Mouse (Mus musculus): ENCODE measurements at regions not wholly inside any gene's neighbourhood (a gene's known extent, or its start where the extent isn't known, plus 50 kb on each side); places are given as distances from the start of the nearest gene placed in this dataset.

DNA sequence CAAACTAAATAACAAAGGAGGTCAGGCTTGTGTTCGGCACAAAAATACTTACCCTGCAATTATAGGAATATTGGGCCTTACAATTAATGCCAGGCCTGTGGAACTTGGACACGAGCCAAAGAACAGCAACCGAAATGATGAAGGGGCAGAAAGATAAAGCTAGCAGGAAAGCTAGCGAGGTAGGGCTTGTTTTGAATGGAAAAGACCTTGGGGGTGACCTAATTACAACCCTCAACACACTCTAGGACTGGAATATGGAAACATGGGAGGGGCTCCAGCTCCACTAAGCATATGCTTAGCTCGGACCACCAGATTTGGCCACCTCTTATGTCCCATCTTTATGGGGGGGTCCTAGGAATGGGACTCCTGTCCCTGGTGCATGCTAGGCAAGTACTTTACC is 362.8 kb downstream of the H2al1j start:
- Histone ChIP-seq H3K27me3 (no peaks in the 10 kb centered on the region), H3K9me3 (replicated peaks) (no peaks in the 10 kb centered on the region), H3K4me3 (replicated peaks) (no peak overlapping the region), H3K4me2 (replicated peaks) (peak overlapping the region; percentile 39), H3K9ac (no peak overlapping the region), H3K4me1 (peaks cover 5% of the 10 kb centered on the region; the same call in 1 of the 2 replicates), H3K27ac (replicated peaks) (no peak overlapping the region), H3K36me3 (no peaks in the 10 kb centered on the region)
- 33% methylated on average over 5 of the region's 5 CpGs for WGBS
- ATAC-seq (ENCODE audit: insufficient number of reproducible peaks, low FRiP score, low TSS enrichment, low read depth): 0 out of 2 replicates have a peak, but pooled peaks have one; percentile 15

GRCm38 (mm10) chrX:11691019-11691418 is 363.4 kb downstream of the H2al1j start:
- 58% methylated on average over 4 of the region's 4 CpGs for WGBS
- Histone ChIP-seq H3K4me2 (replicated peaks) (no peak overlapping the region), H3K4me3 (replicated peaks) (no peak overlapping the region), H3K9me3 (replicated peaks) (no peaks in the 10 kb centered on the region), H3K4me1 (peaks cover 5% of the 10 kb centered on the region; the same call in 1 of the 2 replicates), H3K36me3 (no peaks in the 10 kb centered on the region), H3K27ac (replicated peaks) (no peak overlapping the region), H3K9ac (no peak overlapping the region), H3K27me3 (no peaks in the 10 kb centered on the region)
- no peak for ATAC-seq (ENCODE audit: insufficient number of reproducible peaks, low FRiP score, low TSS enrichment, low read depth)

GRCm38 (mm10) chrX:11696565-11696964 is 368.9 kb downstream of the H2al1j start:
- ATAC-seq (ENCODE audit: insufficient number of reproducible peaks, low FRiP score, low TSS enrichment, low read depth): no peak
- Histone ChIP-seq H3K9ac (no peak overlapping the region), H3K27me3 (no peaks in the 10 kb centered on the region), H3K4me2 (replicated peaks) (no peak overlapping the region), H3K4me1 (no peaks in the 10 kb centered on the region), H3K4me3 (replicated peaks) (no peak overlapping the region), H3K36me3 (no peaks in the 10 kb centered on the region), H3K9me3 (replicated peaks) (no peaks in the 10 kb centered on the region), H3K27ac (replicated peaks) (no peak overlapping the region)
- WGBS: 83% methylated on average over 4 of the region's 4 CpGs

- Histone ChIP-seq H3K36me3 (no peaks in the 10 kb centered on the region), H3K4me1 (no peaks in the 10 kb centered on the region), H3K4me2 (replicated peaks) (no peak overlapping the region), H3K27me3 (no peaks in the 10 kb centered on the region), H3K9ac (no peak overlapping the region), H3K4me3 (replicated peaks) (no peak overlapping the region), H3K9me3 (replicated peaks) (no peaks in the 10 kb centered on the region), H3K27ac (replicated peaks) (no peak overlapping the region)
- no peak for ATAC-seq (ENCODE audit: insufficient number of reproducible peaks, low FRiP score, low TSS enrichment, low read depth)
- 90% methylated on average over 2 of the region's 2 CpGs for WGBS
Measured at GRCm38 (mm10) chrX:11701095-11701494, 373.5 kb downstream of the H2al1j start.

DNA sequence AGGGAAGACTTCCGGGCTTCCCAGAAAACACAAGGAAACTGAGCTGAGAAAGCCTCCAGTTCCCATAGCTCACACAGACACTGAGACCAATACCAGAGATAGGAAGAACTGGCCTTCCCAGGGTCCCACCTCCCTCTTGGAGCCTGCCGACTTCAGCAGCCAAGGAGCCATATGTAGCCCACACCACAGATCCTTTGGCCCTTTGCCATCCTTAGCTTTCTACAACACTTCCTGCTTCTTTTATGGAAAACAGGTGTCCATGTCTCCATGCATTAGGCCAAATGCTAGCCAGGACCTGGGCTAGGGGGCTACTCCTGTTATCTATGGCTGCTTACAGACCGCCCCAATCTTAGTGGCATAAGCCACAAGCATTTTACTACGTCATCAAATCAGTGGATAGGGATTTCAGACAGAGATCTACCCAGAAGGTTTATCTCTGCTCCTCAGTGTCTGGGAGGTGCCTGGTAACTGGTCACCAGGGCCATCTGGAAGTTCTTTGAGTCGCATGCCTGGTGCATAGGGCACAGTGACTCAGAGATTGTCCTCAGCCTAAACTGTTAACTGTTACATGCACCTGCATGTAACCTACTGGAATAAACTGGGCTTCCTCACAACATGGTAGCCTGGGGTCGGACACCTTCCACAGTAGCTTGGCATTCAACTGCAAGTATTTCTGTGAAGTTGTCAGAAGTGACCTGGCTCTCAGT is 378.4 kb downstream of the H2al1j start:
- Histone ChIP-seq H3K27ac (replicated peaks) (no peak overlapping the region), H3K27me3 (no peaks in the 10 kb centered on the region), H3K9me3 (replicated peaks) (no peaks in the 10 kb centered on the region), H3K4me3 (replicated peaks) (no peak overlapping the region), H3K36me3 (no peaks in the 10 kb centered on the region), H3K9ac (no peak overlapping the region), H3K4me2 (replicated peaks) (no peak overlapping the region), H3K4me1 (no peaks in the 10 kb centered on the region)
- 67% methylated on average over 6 of the region's 6 CpGs for WGBS
- ATAC-seq (ENCODE audit: insufficient number of reproducible peaks, low FRiP score, low TSS enrichment, low read depth): no peak

DNA sequence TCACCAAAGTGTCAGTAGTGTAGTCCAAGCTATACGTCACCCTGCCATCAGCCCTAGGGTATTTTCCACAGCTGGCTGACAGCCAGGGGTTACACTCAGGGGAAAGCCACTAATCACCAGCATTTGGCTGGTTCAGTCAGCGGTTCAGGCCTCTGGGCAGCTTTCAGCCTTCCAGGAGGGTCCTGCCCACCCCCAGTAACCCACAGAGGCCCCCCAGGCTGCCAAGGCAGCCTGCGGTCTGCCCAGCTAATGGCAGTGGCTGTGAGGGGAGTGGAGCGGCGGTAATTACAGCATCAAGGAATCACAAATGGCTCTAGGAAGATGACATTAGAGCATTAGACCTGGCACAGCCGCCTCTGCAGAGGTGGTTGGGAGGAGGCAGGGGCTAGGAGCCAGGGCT is 379.7 kb downstream of the H2al1j start:
- peak; percentile 63; the same call in 1 of the 2 replicates for ATAC-seq (ENCODE audit: insufficient number of reproducible peaks, low FRiP score, low TSS enrichment, low read depth)
- WGBS: 38% methylated on average over 6 of the region's 6 CpGs
- Histone ChIP-seq H3K9me3 (replicated peaks) (no peaks in the 10 kb centered on the region), H3K9ac (no peak overlapping the region), H3K36me3 (no peaks in the 10 kb centered on the region), H3K4me2 (replicated peaks) (no peak overlapping the region), H3K27me3 (no peaks in the 10 kb centered on the region), H3K4me1 (no peaks in the 10 kb centered on the region), H3K4me3 (replicated peaks) (no peak overlapping the region), H3K27ac (replicated peaks) (no peak overlapping the region)

- no peak for ATAC-seq (ENCODE audit: insufficient number of reproducible peaks, low FRiP score, low TSS enrichment, low read depth)
- Histone ChIP-seq H3K27ac (replicated peaks) (no peak overlapping the region), H3K4me2 (replicated peaks) (no peak overlapping the region), H3K4me1 (no peaks in the 10 kb centered on the region), H3K27me3 (no peaks in the 10 kb centered on the region), H3K4me3 (replicated peaks) (no peak overlapping the region), H3K9ac (no peak overlapping the region), H3K9me3 (replicated peaks) (no peaks in the 10 kb centered on the region), H3K36me3 (no peaks in the 10 kb centered on the region)
- 31% methylated on average over 6 of the region's 6 CpGs for WGBS
Measured at GRCm38 (mm10) chrX:11708325-11708724, 380.7 kb downstream of the H2al1j start.

DNA sequence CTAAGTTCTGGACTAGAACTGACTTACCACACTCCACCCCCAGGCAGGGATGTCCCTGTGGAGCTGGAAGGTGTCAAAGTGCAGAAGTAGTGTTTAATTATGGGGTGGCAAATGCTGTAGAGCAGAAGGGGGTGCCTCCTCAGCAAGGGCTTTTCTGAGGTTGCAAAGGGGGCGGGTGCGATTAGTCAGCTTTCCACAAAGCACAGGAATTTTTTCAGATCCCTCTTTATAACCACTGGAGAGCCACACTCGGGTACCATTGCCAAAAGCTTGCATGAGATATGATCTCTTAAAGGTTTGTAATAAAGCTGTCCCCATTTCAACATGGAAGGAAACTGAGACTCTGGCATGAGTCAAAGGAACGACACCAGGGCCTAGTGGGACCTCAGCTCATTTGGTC is 381.7 kb downstream of the H2al1j start:
- H3K9me3 ChIP-seq (replicated peaks): no peaks in the 10 kb centered on the region
- no peak overlapping the region for H3K9ac ChIP-seq
- 70% methylated on average over 4 of the region's 4 CpGs for WGBS
- no peaks in the 10 kb centered on the region for H3K27me3 ChIP-seq
- H3K36me3 ChIP-seq: no peaks in the 10 kb centered on the region
- ATAC-seq (ENCODE audit: insufficient number of reproducible peaks, low FRiP score, low TSS enrichment, low read depth): no peak
- H3K27ac ChIP-seq (replicated peaks): no peak overlapping the region
- no peaks in the 10 kb centered on the region for H3K4me1 ChIP-seq
- no peak overlapping the region for H3K4me2 ChIP-seq (replicated peaks)
- H3K4me3 ChIP-seq (replicated peaks): no peak overlapping the region

GRCm38 (mm10) chrX:11713423-11713822 is 385.8 kb downstream of the H2al1j start:
- H3K9ac ChIP-seq: no peak overlapping the region
- WGBS: 98% methylated on average over 3 of the region's 3 CpGs
- ATAC-seq (ENCODE audit: insufficient number of reproducible peaks, low FRiP score, low TSS enrichment, low read depth): no peak
- H3K4me3 ChIP-seq (replicated peaks): no peak overlapping the region
- H3K9me3 ChIP-seq (replicated peaks): no peaks in the 10 kb centered on the region
- no peak overlapping the region for H3K27ac ChIP-seq (replicated peaks)
- H3K4me1 ChIP-seq: no peaks in the 10 kb centered on the region
- H3K27me3 ChIP-seq: no peaks in the 10 kb centered on the region
- no peak overlapping the region for H3K4me2 ChIP-seq (replicated peaks)
- no peaks in the 10 kb centered on the region for H3K36me3 ChIP-seq

DNA sequence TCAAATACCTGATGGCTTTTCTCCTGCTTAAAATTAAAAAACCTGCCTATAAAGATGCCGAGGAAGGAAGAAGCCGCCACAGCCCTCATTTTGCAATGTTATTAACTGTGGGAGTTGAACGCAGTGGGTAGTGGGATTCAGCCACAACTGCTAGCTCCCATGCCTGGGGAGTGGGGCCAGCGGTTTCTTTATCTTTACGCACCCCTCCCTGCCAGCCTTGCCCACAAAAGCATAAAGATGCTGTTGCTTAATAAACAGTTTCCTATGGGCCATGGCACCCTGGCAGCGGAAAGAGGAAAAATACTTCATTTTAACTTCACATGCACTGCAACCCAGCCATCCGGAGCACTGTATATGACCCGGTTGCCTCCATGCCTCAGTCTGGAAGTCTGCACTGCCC is 389.2 kb downstream of the H2al1j start:
- Histone ChIP-seq H3K36me3 (no peaks in the 10 kb centered on the region), H3K9ac (no peak overlapping the region), H3K4me2 (replicated peaks) (no peak overlapping the region), H3K27ac (replicated peaks) (no peak overlapping the region), H3K4me1 (no peaks in the 10 kb centered on the region), H3K27me3 (no peaks in the 10 kb centered on the region; the same call in 1 of the 2 replicates), H3K9me3 (replicated peaks) (no peaks in the 10 kb centered on the region), H3K4me3 (replicated peaks) (no peak overlapping the region)
- WGBS: 75% methylated on average over 8 of the region's 8 CpGs
- no peak for ATAC-seq (ENCODE audit: insufficient number of reproducible peaks, low FRiP score, low TSS enrichment, low read depth)

DNA sequence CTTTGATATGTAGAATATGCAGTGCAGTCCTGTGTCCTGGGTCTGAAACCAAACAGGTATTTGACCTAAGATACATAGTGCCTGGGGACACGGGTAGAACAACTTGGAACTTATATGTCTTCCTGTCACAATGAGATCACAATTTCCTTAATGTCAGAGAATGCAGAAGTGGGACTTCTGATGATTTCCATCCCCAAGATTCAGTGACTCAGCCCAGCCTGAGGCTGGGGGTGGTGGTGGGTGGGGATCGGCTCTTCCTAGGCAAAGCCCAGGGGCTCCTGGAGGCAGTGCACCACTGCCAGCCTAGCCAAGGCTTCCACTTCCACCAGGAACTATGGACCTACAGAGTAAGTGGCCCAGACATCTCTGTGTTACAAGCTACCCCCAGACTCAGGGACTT is 391.2 kb downstream of the H2al1j start:
- no peak for ATAC-seq (ENCODE audit: insufficient number of reproducible peaks, low FRiP score, low TSS enrichment, low read depth)
- Histone ChIP-seq H3K27ac (replicated peaks) (no peak overlapping the region), H3K36me3 (no peaks in the 10 kb centered on the region), H3K4me3 (replicated peaks) (no peak overlapping the region), H3K9ac (no peak overlapping the region), H3K4me2 (replicated peaks) (no peak overlapping the region), H3K27me3 (peaks cover 2% of the 10 kb centered on the region), H3K9me3 (replicated peaks) (no peaks in the 10 kb centered on the region), H3K4me1 (no peaks in the 10 kb centered on the region)
- WGBS: 73% methylated on average over 2 of the region's 2 CpGs

DNA sequence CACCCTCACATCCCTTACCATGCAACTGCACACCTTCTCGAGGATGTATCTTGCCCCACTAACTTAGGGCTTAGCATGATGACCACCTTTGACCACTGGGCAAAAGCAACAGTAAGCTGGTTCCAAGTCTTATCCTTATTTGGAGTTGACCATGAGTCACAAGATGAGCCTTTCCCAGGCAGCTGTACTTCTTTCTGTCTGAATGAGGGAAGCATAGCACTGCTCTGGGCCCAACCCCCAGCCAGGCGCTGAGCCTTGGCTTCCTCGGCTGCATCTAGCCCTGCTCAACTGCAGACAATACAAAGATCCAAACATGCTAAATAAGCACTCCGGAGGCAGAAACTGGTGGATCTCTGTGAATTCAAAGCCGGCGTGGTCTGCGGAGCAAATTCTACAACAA is 392.9 kb downstream of the H2al1j start:
- Histone ChIP-seq H3K9me3 (replicated peaks) (no peaks in the 10 kb centered on the region), H3K4me3 (replicated peaks) (no peak overlapping the region), H3K27me3 (peaks cover 2% of the 10 kb centered on the region), H3K27ac (replicated peaks) (no peak overlapping the region), H3K9ac (no peak overlapping the region), H3K4me2 (replicated peaks) (no peak overlapping the region), H3K36me3 (no peaks in the 10 kb centered on the region), H3K4me1 (no peaks in the 10 kb centered on the region)
- no peak for ATAC-seq (ENCODE audit: insufficient number of reproducible peaks, low FRiP score, low TSS enrichment, low read depth)
- WGBS: 79% methylated on average over 7 of the region's 7 CpGs
